Mouse (Mus musculus) heart, postnatal 10 days (tissue): Measurements from ENCODE around the gene Cntn3. TPM values are rescaled to one million over a fixed set of nuclear protein-coding genes. Genes with fewer than 3 reads are reported as not detected.

Experiments
- DNase-seq, 2 experiments: peaks; one replicate each; pipeline ENCODE4 v3.0.0; 2021
- intact Hi-C: fragments of 180-260 bp; cut with DNase I; formaldehyde crosslinking; loops from one replicate; pipeline ENCODE4 v1.15.1; 2025
- total RNA-seq, 2 experiments: library from RNA; stranded (reverse); gene quantifications; 2 replicates each; pipeline ENCODE4 v1.2.3; 2021

The Cntn3 gene
- total RNA-seq, 2 experiments from 2014 or later, result 0.07 TPM; not detected in 1

- intact Hi-C loops, result no loop called here
- no peak for DNase-seq
Observed at GRCm38 (mm10) chr6:102485509-102485908, 87.4 kb downstream of the Cntn3 start.

GRCm38 (mm10) chr6:102478320-102479080 is 94.4 kb downstream of the Cntn3 start:
- DNase-seq, result no peak
- intact Hi-C loops, result no loop called here

- no peak for DNase-seq
- intact Hi-C loops, result no loop called here
Observed at GRCm38 (mm10) chr6:102438353-102438752, 134.5 kb downstream of the Cntn3 start.

GRCm38 (mm10) chr6:102427549-102427948 is 145.4 kb downstream of the Cntn3 start:
- no peak for DNase-seq
- intact Hi-C loops, result no loop called here

- no peak for DNase-seq
- intact Hi-C loops, result no loop called here
Observed at GRCm38 (mm10) chr6:102421781-102422180, 151.1 kb downstream of the Cntn3 start.

GRCm38 (mm10) chr6:102388590-102388989 is 184.3 kb downstream of the Cntn3 start:
- intact Hi-C loops, result no loop called here
- DNase-seq, result no peak

GRCm38 (mm10) chr6:102372112-102372511 is 200.8 kb downstream of the Cntn3 start:
- intact Hi-C loops, result no loop called here
- DNase-seq, result no peak

GRCm38 (mm10) chr6:102363880-102364279 is 209.0 kb downstream of the Cntn3 start:
- DNase-seq, result peak in 1 of 2 experiments; percentile 22
- intact Hi-C loops, result no loop called here

- intact Hi-C loops, result no loop called here
Observed at GRCm38 (mm10) chr6:102363291-102363832, 209.5 kb downstream of the Cntn3 start.

GRCm38 (mm10) chr6:102332144-102332543 is 240.8 kb downstream of the Cntn3 start:
- no peak for DNase-seq
- intact Hi-C loops, result no loop called here

More at GRCm38 (mm10) chr6:102363291-102363832, 209.5 kb downstream of the Cntn3 start:
- no peak for DNase-seq

GRCm38 (mm10) chr6:102326711-102327110 is 246.2 kb downstream of the Cntn3 start:
- DNase-seq, result no peak
- intact Hi-C loops, result no loop called here

- intact Hi-C loops, result no loop called here
Observed at GRCm38 (mm10) chr6:102322614-102323284, 250.2 kb downstream of the Cntn3 start.

GRCm38 (mm10) chr6:102319755-102320154 is 253.1 kb downstream of the Cntn3 start:
- no peak for DNase-seq
- intact Hi-C loops, result no loop called here

More at GRCm38 (mm10) chr6:102322614-102323284, 250.2 kb downstream of the Cntn3 start:
- no peak for DNase-seq

GRCm38 (mm10) chr6:102282889-102283288 is 290.0 kb downstream of the Cntn3 start:
- no peak for DNase-seq
- intact Hi-C loops, result no loop called here

GRCm38 (mm10) chr6:102231015-102231414 is 341.9 kb downstream of the Cntn3 start:
- DNase-seq, result no peak
- intact Hi-C loops, result no loop called here

- DNase-seq, result no peak
- intact Hi-C loops, result no loop called here
Observed at GRCm38 (mm10) chr6:102186316-102186715, 386.6 kb downstream of the Cntn3 start.

- intact Hi-C loops, result loop anchor here (5.0 kb wide), 1 partner anchor 391 kb away; no protein-coding TSS in a partner anchor
- DNase-seq, result peak; percentile 17 to 43
Observed at GRCm38 (mm10) chr6:102170913-102171312, 402.0 kb downstream of the Cntn3 start.

GRCm38 (mm10) chr6:102161186-102161585 is 411.7 kb downstream of the Cntn3 start:
- DNase-seq, result no peak
- intact Hi-C loops, result no loop called here

- intact Hi-C loops, result no loop called here
- no peak for DNase-seq
Observed at GRCm38 (mm10) chr6:102121676-102122075, 451.2 kb downstream of the Cntn3 start.

GRCm38 (mm10) chr6:102120003-102120402 is 452.9 kb downstream of the Cntn3 start:
- DNase-seq, result peak; percentile 37 to 54
- intact Hi-C loops, result no loop called here

- intact Hi-C loops, result no loop called here
- DNase-seq, result no peak
Observed at GRCm38 (mm10) chr6:102113629-102114028, 459.3 kb downstream of the Cntn3 start.
